ENCODE assay signal across 8 mouse cellular contexts in genomic region chr1:105660015-105660414, GRCm38 (mm10). TPM values are rescaled to one million over a fixed set of nuclear protein-coding genes. Genes with fewer than 3 reads are reported as not detected.
DNase-seq lines count a peak whose midpoint lies in the region; TF ChIP-seq lines count a peak whose summit lies in the region.

No protein-coding gene starts in this region.

- no peak overlapping the region for H3K27ac ChIP-seq in layer of hippocampus, adult 2 months

- peak; percentile 56 to 58 for DNase-seq in cerebellum, adult 18-20 months
- no peak for DNase-seq in cerebellum, adult 11 months
- DNase-seq in layer of hippocampus, adult 2 months (ENCODE audit: low spot score in 2 of 2): peak; percentile 41 to 80
- DNase-seq in layer of hippocampus, adult 8-10 months (ENCODE audit: low spot score in 2 of 2): no peak
- DNase-seq in ES-CJ7 (ENCODE audit: low read depth, low spot score): peak; percentile 57
- peak; percentile 40 for DNase-seq in embryo, embryonic 11.5 days (ENCODE audit: low read depth, low spot score)
- DNase-seq in mesoderm, embryonic 11.5 days (ENCODE audit: low read depth, low spot score): peak; percentile 68
- no peak for DNase-seq in gastrocnemius, postnatal 10 days

- no peak overlapping the region for H3K4me3 ChIP-seq in layer of hippocampus, adult 2 months

- peak; percentile 95 for TF ChIP-seq CTCF in layer of hippocampus, adult 2 months (conservative IDR thresholded peaks at IDR 0.05)

RNA-seq across cellular contexts. Expression of gene Pign, which starts 3.5 kb away (rescaled TPM):
- total RNA-seq in layer of hippocampus, adult 2 months (2021): 10 to 100 TPM; 19.0 to 19.8 TPM
- 10 to 100 TPM; 17.5 to 27.9 (median 23.5) TPM for total RNA-seq in layer of hippocampus, adult 8-10 months (2022)
- 10 to 100 TPM; 10.4 to 13.5 TPM for total RNA-seq in gastrocnemius, postnatal 10 days (2021)

RNA-seq across cellular contexts. Expression of gene Relch, which starts 3.6 kb away (rescaled TPM):
- 10 to 100 TPM; 98.7 to 99.3 TPM for total RNA-seq in layer of hippocampus, adult 2 months (2021)
- 10 to 100 TPM; 78.2 to 97.8 (median 88.8) TPM for total RNA-seq in layer of hippocampus, adult 8-10 months (2022)
- 10 to 100 TPM; 14.5 to 20.4 TPM for total RNA-seq in gastrocnemius, postnatal 10 days (2021)

Comparison
In these comparisons a context has a peak if more than half of its experiments do, and no peak if none do; other contexts are left out.
1. DNase-seq: peak in cerebellum, adult 18-20 months (2 of 2), layer of hippocampus, adult 2 months (2 of 2), ES-CJ7 (single experiment), embryo, embryonic 11.5 days (single experiment) and mesoderm, embryonic 11.5 days (single experiment); none in cerebellum, adult 11 months (single experiment), layer of hippocampus, adult 8-10 months (0 of 2) and gastrocnemius, postnatal 10 days (single experiment).